Mouse (Mus musculus) gastrocnemius, postnatal 25 days (tissue): ENCODE data around the gene Gnb5. TPM values are rescaled to one million over a fixed set of nuclear protein-coding genes. Genes with fewer than 3 reads are reported as not detected.
"Not testable (repeated sequence)": the region's sequence is repeated elsewhere in the genome, so short reads cannot be mapped to it uniquely, and the experiment has no call there.

Experiments used
- DNase-seq: peaks from one replicate; pipeline ENCODE4 v3.0.0; 2022
- total RNA-seq, 2 experiments: library from RNA; stranded (reverse); gene quantifications; 1 replicate in 1 of 2; 2 replicates in 1 of 2; pipeline ENCODE4 v1.2.3; 2021

Gene Gnb5
- total RNA-seq, 2 experiments from 2014 or later = 11.6 to 16.9 TPM

- DNase-seq = no peak
Observed at GRCm38 (mm10) chr9:75357087-75357654, 51.1 kb downstream of the Gnb5 start.

GRCm38 (mm10) chr9:75361699-75362098, 55.6 kb downstream of the Gnb5 start:
- DNase-seq = peak; percentile 42

- no peak for DNase-seq
Observed at GRCm38 (mm10) chr9:75362201-75362600, 56.1 kb downstream of the Gnb5 start.

- DNase-seq = no peak
Observed at GRCm38 (mm10) chr9:75363001-75363400, 56.9 kb downstream of the Gnb5 start.

GRCm38 (mm10) chr9:75363702-75364101, 57.6 kb downstream of the Gnb5 start:
- DNase-seq = not testable (repeated sequence)

- DNase-seq = no peak
Observed at GRCm38 (mm10) chr9:75365195-75365594, 59.1 kb downstream of the Gnb5 start.

GRCm38 (mm10) chr9:75366191-75366590, 60.1 kb downstream of the Gnb5 start:
- DNase-seq = no peak

- no peak for DNase-seq
Observed at GRCm38 (mm10) chr9:75368779-75369178, 62.7 kb downstream of the Gnb5 start.

- DNase-seq = no peak
Observed at GRCm38 (mm10) chr9:75375606-75376005, 69.5 kb downstream of the Gnb5 start.

- no peak for DNase-seq
Observed at GRCm38 (mm10) chr9:75376428-75376827, 70.3 kb downstream of the Gnb5 start.

GRCm38 (mm10) chr9:75378774-75379173, 72.7 kb downstream of the Gnb5 start:
- DNase-seq = no peak

GRCm38 (mm10) chr9:75382825-75383224, 76.7 kb downstream of the Gnb5 start:
- DNase-seq = no peak

GRCm38 (mm10) chr9:75383785-75384184, 77.7 kb downstream of the Gnb5 start:
- no peak for DNase-seq

- no peak for DNase-seq
Observed at GRCm38 (mm10) chr9:75384337-75384962, 78.4 kb downstream of the Gnb5 start.

GRCm38 (mm10) chr9:75385218-75385974, 79.3 kb downstream of the Gnb5 start:
- no peak for DNase-seq

GRCm38 (mm10) chr9:75393251-75393650, 87.2 kb downstream of the Gnb5 start:
- DNase-seq = no peak

Other genes starting within 250 kb of the Gnb5 start
- 1 to 10 TPM; 8.3 to 8.6 TPM for gene Myo5a, start 235.3 kb upstream of the Gnb5 start, total RNA-seq
- 1 to 10 TPM; 6.7 to 7.6 TPM for gene Myo5c, start 74.3 kb upstream of the Gnb5 start, total RNA-seq
- not detected for gene Bcl2l10, start 41.5 kb downstream of the Gnb5 start, total RNA-seq
- 10 to 100 TPM; 25.9 to 30.0 TPM for gene Mapk6, start 103.7 kb downstream of the Gnb5 start, total RNA-seq
- 10 to 100 TPM; 12.3 to 21.3 TPM for gene Leo1, start 135.2 kb downstream of the Gnb5 start, total RNA-seq